Mouse (Mus musculus): ENCODE measurements around the gene Ifna15.
A peak's percentile ranks its signal among the peaks of the same experiment; 100 is the strongest.

Gene Ifna15

DNA sequence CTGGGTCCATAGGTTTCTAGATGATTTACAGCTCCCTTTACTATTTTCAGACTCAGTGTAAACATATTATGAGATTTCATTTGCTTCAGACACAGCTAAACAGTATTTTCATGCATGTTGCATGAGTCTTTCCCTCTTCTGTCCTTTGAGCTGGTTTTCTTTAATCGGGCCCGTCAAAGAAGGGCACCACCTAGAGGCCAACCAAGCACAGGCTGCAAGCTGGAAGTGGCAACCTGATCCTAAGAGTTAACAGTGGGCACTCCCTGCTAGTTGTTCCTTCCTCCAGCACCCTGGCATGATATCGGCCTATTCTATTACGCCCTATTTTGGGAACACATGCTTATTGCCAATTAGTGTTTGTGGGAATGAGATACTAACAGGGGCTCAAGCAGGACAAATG, 43.6 kb downstream of the Ifna15 start:
- DNase-seq (ENCODE audit: low spot score), result peak; percentile 53

- DNase-seq (ENCODE audit: low spot score), result no peak
These were observed 44.3 kb downstream of the Ifna15 start for GRCm38 (mm10) chr4:88513743-88514142.

Data from layer of hippocampus, adult 11-12 months (tissue).